Mouse (Mus musculus) thymus, adult 2 months (tissue): Measurements from ENCODE around the gene Cacnb4. TPM values are rescaled to one million over a fixed set of nuclear protein-coding genes. Genes with fewer than 3 reads are reported as not detected.

ENCODE experiments used
- DNase-seq: peaks from one replicate; pipeline ENCODE4 v3.0.0; 2021
- H3K27ac ChIP-seq: fragments of 200-500 bp; 2 replicates; pipeline ENCODE4 v1.5.1; 2012; ENCODE audit warnings: low read length, control low read depth; ENCODE audit not compliant: control insufficient read depth, insufficient read depth
- H3K27me3 ChIP-seq: fragments of 200-500 bp; 2 replicates; pipeline ENCODE4 v1.6.1; 2012; ENCODE audit warnings: mild to moderate bottlenecking, low read length, moderate library complexity, mixed read lengths; ENCODE audit not compliant: control insufficient read depth, insufficient read depth
- H3K36me3 ChIP-seq: fragments of 200-500 bp; 2 replicates; pipeline ENCODE4 v1.6.1; 2012; ENCODE audit warnings: mild to moderate bottlenecking, low read length, moderate library complexity; ENCODE audit not compliant: control insufficient read depth, insufficient read depth
- H3K4me1 ChIP-seq: fragments of 200-500 bp; replicated peaks from 2 replicates; pipeline ENCODE4 v1.6.1; 2012; ENCODE audit warnings: low read length; ENCODE audit not compliant: control insufficient read depth, insufficient read depth
- H3K4me3 ChIP-seq: fragments of 200-500 bp; 2 replicates; pipeline ENCODE4 v1.5.1; 2012; ENCODE audit warnings: mild to moderate bottlenecking, low read length, control low read depth, moderate library complexity; ENCODE audit not compliant: control insufficient read depth, insufficient read depth
- CTCF ChIP-seq: fragments of 200-500 bp; IDR thresholded peaks from 2 replicates; pipeline ENCODE4 v1.5.1; 2012; ENCODE audit warnings: mild to moderate bottlenecking, control low read depth, low read length, moderate library complexity, borderline replicate concordance; ENCODE audit not compliant: control insufficient read depth, poor library complexity, insufficient read depth; ENCODE audit errors: extremely low read depth
- POLR2A ChIP-seq: fragments of 200-500 bp; IDR thresholded peaks from 2 replicates; pipeline ENCODE4 v1.6.1; 2012; ENCODE audit warnings: mild to moderate bottlenecking, low read length, control low read depth, moderate library complexity; ENCODE audit not compliant: control insufficient read depth, poor library complexity, insufficient read depth; ENCODE audit errors: extremely low read depth
- WGBS: fragments of 180-500 bp; shearing (Covaris S2); methylation state at CpG from one replicate; pipeline ENCODE4 v1.1.7; 2018; 5-methylcytosine and 5-hydroxymethylcytosine counted together
- polyA plus RNA-seq: library from polyadenylated mRNA; depleted of rRNA; stranded (reverse); fragments of >200 nt; gene quantifications from 2 replicates; pipeline ENCODE4 v1.2.3, GENCODE M21; 2012

Cacnb4 gene
- polyA plus RNA-seq, 1 experiment, result 0.04 TPM

DNA sequence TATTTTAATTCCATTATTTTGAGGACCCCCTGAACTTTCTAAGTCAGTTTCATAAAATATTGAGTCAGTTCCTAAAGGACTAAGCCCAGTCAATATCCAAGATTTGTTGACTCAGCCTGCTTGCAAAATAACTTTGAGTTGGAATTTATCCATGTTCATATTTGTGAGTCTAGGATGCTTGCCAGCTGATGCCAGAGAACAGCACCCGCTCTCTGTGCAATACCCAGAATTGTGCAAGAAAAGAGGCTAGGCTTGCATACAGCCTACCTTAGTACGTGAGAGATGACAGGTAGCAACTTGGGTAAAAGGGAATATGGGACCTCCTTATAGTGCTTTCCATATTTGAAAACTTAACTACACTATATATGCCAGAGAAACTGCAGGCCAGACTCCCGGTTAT lies 171.9 kb downstream of the Cacnb4 start:
- Histone ChIP-seq H3K27ac (no peak overlapping the region), H3K4me1 (no peaks in the 10 kb centered on the region), H3K27me3 (no peaks in the 10 kb centered on the region), H3K36me3 (no peaks in the 10 kb centered on the region), H3K4me3 (no peak overlapping the region)
- no peak for DNase-seq
- 95% methylated on average over 3 of the region's 3 CpGs for WGBS
- TF ChIP-seq CTCF (no peak), POLR2A (no peak)

GRCm38 (mm10) chr2:52499849-52500262 lies 176.8 kb downstream of the Cacnb4 start:
- WGBS, result 83% methylated on average over 6 of the region's 6 CpGs
- H3K4me3 ChIP-seq, result no peak overlapping the region
- DNase-seq, result no peak
- H3K4me1 ChIP-seq, result no peaks in the 10 kb centered on the region
- TF ChIP-seq CTCF (no peak), POLR2A (no peak)
- no peaks in the 10 kb centered on the region for H3K36me3 ChIP-seq
- H3K27ac ChIP-seq, result no peak overlapping the region
- no peaks in the 10 kb centered on the region for H3K27me3 ChIP-seq

DNA sequence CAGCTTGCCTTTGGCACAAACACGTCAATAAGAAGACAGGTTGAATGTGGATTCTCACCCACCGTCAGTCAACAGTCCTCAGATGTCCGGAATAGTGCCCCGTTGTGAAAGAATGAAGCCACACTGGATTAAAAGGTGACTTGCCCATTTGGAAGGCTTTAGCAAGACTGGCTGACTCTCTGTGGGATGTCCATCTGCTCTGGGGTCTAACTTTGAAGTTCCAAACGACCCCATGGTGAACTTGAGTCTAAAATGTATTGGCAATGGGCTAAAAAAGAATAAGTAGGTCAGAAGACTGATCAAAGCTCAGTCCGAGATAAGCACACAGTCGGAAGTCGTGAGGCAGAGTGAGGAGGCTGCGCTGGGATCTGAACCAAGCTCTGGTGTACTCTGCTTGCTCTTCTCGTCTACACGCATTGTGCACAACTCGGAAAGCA lies 177.5 kb downstream of the Cacnb4 start:
- H3K27ac ChIP-seq, result no peak overlapping the region
- DNase-seq, result no peak
- H3K4me3 ChIP-seq, result no peak overlapping the region
- no peaks in the 10 kb centered on the region for H3K36me3 ChIP-seq
- TF ChIP-seq POLR2A, result no peak
- TF ChIP-seq CTCF, result no peak
- no peaks in the 10 kb centered on the region for H3K4me1 ChIP-seq
- WGBS, result 91% methylated on average over 12 of the region's 12 CpGs
- H3K27me3 ChIP-seq, result no peaks in the 10 kb centered on the region

GRCm38 (mm10) chr2:52495097-52495694 lies 181.4 kb downstream of the Cacnb4 start:
- no peaks in the 10 kb centered on the region for H3K27me3 ChIP-seq
- 94% methylated on average over 11 of the region's 11 CpGs for WGBS
- no peaks in the 10 kb centered on the region for H3K4me1 ChIP-seq
- no peak overlapping the region for H3K27ac ChIP-seq
- H3K36me3 ChIP-seq, result no peaks in the 10 kb centered on the region
- no peak overlapping the region for H3K4me3 ChIP-seq
- TF ChIP-seq CTCF (no peak), POLR2A (no peak)
- DNase-seq, result no peak

DNA sequence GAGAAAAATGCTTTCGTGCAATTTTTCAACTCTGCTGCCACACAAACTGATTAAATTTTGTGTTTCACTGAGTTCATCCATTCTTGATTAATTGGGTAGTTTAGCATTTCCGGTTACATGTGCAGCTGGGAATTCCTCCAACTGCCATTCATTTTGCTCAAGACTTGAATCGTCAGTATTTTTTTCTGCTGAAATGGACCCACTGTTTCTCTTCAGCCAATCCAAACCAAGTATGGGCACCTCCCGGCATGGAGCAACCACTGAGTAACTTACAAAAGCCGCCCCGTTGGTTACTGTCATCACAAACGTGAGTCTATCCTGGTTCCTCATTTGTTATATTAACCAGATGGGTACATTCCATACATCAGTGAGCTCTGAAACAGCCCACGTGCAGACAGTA lies 182.4 kb downstream of the Cacnb4 start:
- H3K4me3 ChIP-seq, result no peak overlapping the region
- H3K27me3 ChIP-seq, result no peaks in the 10 kb centered on the region
- H3K27ac ChIP-seq, result no peak overlapping the region
- no peak for DNase-seq
- TF ChIP-seq POLR2A (no peak), CTCF (no peak)
- 80% methylated on average over 8 of the region's 8 CpGs for WGBS
- no peaks in the 10 kb centered on the region for H3K36me3 ChIP-seq
- no peaks in the 10 kb centered on the region for H3K4me1 ChIP-seq

- no peak for TF ChIP-seq POLR2A
- no peaks in the 10 kb centered on the region for H3K4me1 ChIP-seq
- no peak for DNase-seq
- no peak overlapping the region for H3K4me3 ChIP-seq
- no peak overlapping the region for H3K27ac ChIP-seq
- 94% methylated on average over 13 of the region's 13 CpGs for WGBS
- H3K36me3 ChIP-seq, result no peaks in the 10 kb centered on the region
- no peaks in the 10 kb centered on the region for H3K27me3 ChIP-seq
These were observed 183.8 kb downstream of the Cacnb4 start for GRCm38 (mm10) chr2:52492867-52493266.

- no peak for DNase-seq
- TF ChIP-seq POLR2A (no peak), CTCF (no peak)
- no peaks in the 10 kb centered on the region for H3K36me3 ChIP-seq
- 91% methylated on average over 1 of the region's 1 CpGs for WGBS
- no peak overlapping the region for H3K27ac ChIP-seq
- H3K27me3 ChIP-seq, result no peaks in the 10 kb centered on the region
- H3K4me1 ChIP-seq, result no peaks in the 10 kb centered on the region
- H3K4me3 ChIP-seq, result no peak overlapping the region
These were observed 186.8 kb downstream of the Cacnb4 start for GRCm38 (mm10) chr2:52489840-52490239.

GRCm38 (mm10) chr2:52483496-52483895 lies 193.1 kb downstream of the Cacnb4 start:
- 0 out of 2 replicates have a peak, but pooled peaks cover 2% of the 10 kb centered on the region for H3K4me1 ChIP-seq
- H3K27me3 ChIP-seq, result no peaks in the 10 kb centered on the region
- no peak overlapping the region for H3K4me3 ChIP-seq
- DNase-seq, result no peak
- TF ChIP-seq CTCF, result no peak
- no peak for TF ChIP-seq POLR2A
- H3K36me3 ChIP-seq, result no peaks in the 10 kb centered on the region
- WGBS, result 10% methylated on average over 5 of the region's 5 CpGs
- H3K27ac ChIP-seq, result no peak overlapping the region
